Mouse (Mus musculus): ENCODE measurements around the gene Echdc2. TPM values are rescaled to one million over a fixed set of nuclear protein-coding genes. Genes with fewer than 3 reads are reported as not detected.

The Echdc2 gene
- total and polyA plus RNA-seq, 3 experiments = 45.5 to 54.3 (median 51.1) TPM

- Histone ChIP-seq H3K4me1 (ENCODE audit: control insufficient read depth in 1 of 2, insufficient read depth in 2 of 2) (peaks cover 0 to 4% of the 10 kb centered on the region in 2 experiments; a peak in 1 of 4 replicates), H3K9ac (ENCODE audit: insufficient read depth, low read depth) (no peak overlapping the region), H3K27ac (ENCODE audit: insufficient read depth, low read depth) (no peak overlapping the region), H3K9me3 (replicated peaks; ENCODE audit: low read length) (no peaks in the 10 kb centered on the region), H3K79me2 (replicated peaks; ENCODE audit: control insufficient read depth, extremely low read depth, insufficient read depth, poor library complexity, severe bottlenecking) (no peaks in the 10 kb centered on the region), H3K27me3 (replicated peaks) (peaks cover 12% of the 10 kb centered on the region), H3K4me3 (replicated peaks in 1 of 3; ENCODE audit: low read depth in 2 of 3, low read length in 2 of 3, poor library complexity in 1 of 3) (no peak overlapping the region), H3K36me3 (replicated peaks in 1 of 2; ENCODE audit: control insufficient read depth in 1 of 2, insufficient read depth in 1 of 2, low read length in 1 of 2) (no peaks in the 10 kb centered on the region), H3K4me2 (ENCODE audit: insufficient read depth, low read depth, poor library complexity, severe bottlenecking) (no peak overlapping the region)
- no peak for TF ChIP-seq ETS1 (conservative IDR thresholded peaks at IDR 0.05; ENCODE audit: low read depth, low read length)
- TF ChIP-seq MYC (IDR thresholded peaks at IDR 0.05; ENCODE audit: low read depth, low read length) = no peak
- no peak for TF ChIP-seq MAZ (IDR thresholded peaks at IDR 0.05; ENCODE audit: low read depth, low read length)
- TF ChIP-seq PAX5 (IDR thresholded peaks at IDR 0.05; ENCODE audit: low read length) = no peak
- TF ChIP-seq ELF1 (IDR thresholded peaks at IDR 0.05; ENCODE audit: low read depth, low read length) = no peak
- no peak for TF ChIP-seq MAX (IDR thresholded peaks at IDR 0.05; ENCODE audit: low read length)
- TF ChIP-seq POLR2AphosphoS2 (IDR thresholded peaks at IDR 0.05; ENCODE audit: low read depth, low read length) = no peak
- dilution Hi-C loops (cut with MboI; ENCODE audit: extremely low pct_ligation_motif_present, extremely low pct_unique_long_range_greater_than_20kb, low sequenced_read_pairs) = no loop called here
- in situ Hi-C loops (cut with MboI; ENCODE audit: low pct_ligation_motif_present, low pct_unique_long_range_greater_than_20kb, low sequenced_read_pairs) = no loop called here
- DNase-seq (ENCODE audit: extremely low read depth) = no peak
Measured at GRCm38 (mm10) chr4:108161936-108162335, 3.3 kb upstream of the Echdc2 start.

DNA sequence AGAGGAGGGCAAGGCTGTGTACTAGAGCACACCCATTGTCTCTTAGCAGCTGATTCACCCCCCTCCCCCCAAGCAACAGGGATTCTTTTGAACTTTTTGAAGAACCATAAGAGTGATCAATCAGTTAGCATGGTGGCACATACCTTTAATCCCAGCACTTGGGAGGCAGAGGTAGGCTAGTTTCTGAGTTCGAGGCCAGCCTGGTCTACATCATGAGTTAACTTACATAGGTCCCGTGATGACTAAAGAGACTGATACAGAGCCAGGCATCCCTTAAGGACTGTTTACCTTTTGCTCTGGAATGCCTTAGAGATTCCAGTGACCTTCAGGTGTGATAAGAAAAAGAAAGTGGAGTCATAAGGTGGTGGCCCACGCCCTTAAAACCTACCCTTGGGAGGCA is 1.9 kb upstream of the Echdc2 start:
- peaks cover 12% of the 10 kb centered on the region for H3K27me3 ChIP-seq (replicated peaks)
- no peaks in the 10 kb centered on the region for H3K9me3 ChIP-seq (replicated peaks; ENCODE audit: low read length)
- in situ Hi-C loops (cut with MboI; ENCODE audit: low pct_ligation_motif_present, low pct_unique_long_range_greater_than_20kb, low sequenced_read_pairs) (no loop called here), dilution Hi-C loops (cut with MboI; ENCODE audit: extremely low pct_ligation_motif_present, extremely low pct_unique_long_range_greater_than_20kb, low sequenced_read_pairs) (no loop called here)
- no peak overlapping the region for H3K4me2 ChIP-seq (ENCODE audit: insufficient read depth, low read depth, poor library complexity, severe bottlenecking)
- no peaks in the 10 kb centered on the region for H3K79me2 ChIP-seq (replicated peaks; ENCODE audit: control insufficient read depth, extremely low read depth, insufficient read depth, poor library complexity, severe bottlenecking)
- H3K4me1 ChIP-seq (ENCODE audit: control insufficient read depth in 1 of 2, insufficient read depth in 2 of 2) = peaks cover 0 to 4% of the 10 kb centered on the region in 2 experiments; a peak in 1 of 4 replicates
- H3K9ac ChIP-seq (ENCODE audit: insufficient read depth, low read depth) = no peak overlapping the region
- H3K4me3 ChIP-seq (replicated peaks in 1 of 3; ENCODE audit: low read depth in 2 of 3, low read length in 2 of 3, poor library complexity in 1 of 3) = no peak overlapping the region
- peaks cover 0 to 7% of the 10 kb centered on the region in 2 experiments for H3K36me3 ChIP-seq (replicated peaks in 1 of 2; ENCODE audit: control insufficient read depth in 1 of 2, insufficient read depth in 1 of 2, low read length in 1 of 2)
- DNase-seq (ENCODE audit: extremely low read depth) = no peak
- no peak overlapping the region for H3K27ac ChIP-seq (ENCODE audit: insufficient read depth, low read depth)
- TF ChIP-seq MEF2A (IDR thresholded peaks at IDR 0.05; ENCODE audit: borderline replicate concordance, low read depth, low read length) (no peak), GABPA (IDR thresholded peaks at IDR 0.05; ENCODE audit: insufficient replicate concordance, low read depth, low read length) (no peak), RCOR1 (conservative IDR thresholded peaks at IDR 0.05; ENCODE audit: low read depth, low read length) (no peak), PAX5 (IDR thresholded peaks at IDR 0.05; ENCODE audit: low read length) (no peak), MAZ (IDR thresholded peaks at IDR 0.05; ENCODE audit: low read depth, low read length) (no peak), POLR2A (IDR thresholded peaks at IDR 0.05; ENCODE audit: low read depth, low read length) (no peak), ELF1 (IDR thresholded peaks at IDR 0.05; ENCODE audit: low read depth, low read length) (no peak), USF1 (IDR thresholded peaks at IDR 0.05; ENCODE audit: low read depth, low read length) (no peak), CTCF (conservative IDR thresholded peaks at IDR 0.05 in 1 of 2, IDR thresholded peaks at IDR 0.05 in 1 of 2; ENCODE audit: low read depth in 2 of 2, low read length in 2 of 2) (no peak), RAD21 (IDR thresholded peaks at IDR 0.05; ENCODE audit: low read depth, low read length) (no peak), IRF4 (IDR thresholded peaks at IDR 0.05; ENCODE audit: low read depth, low read length) (no peak), POLR2AphosphoS2 (IDR thresholded peaks at IDR 0.05; ENCODE audit: low read depth, low read length) (no peak), ZC3H11A (IDR thresholded peaks at IDR 0.05; ENCODE audit: low read depth, low read length) (no peak), EP300 (IDR thresholded peaks at IDR 0.05; ENCODE audit: low read length) (no peak), ZNF384 (IDR thresholded peaks at IDR 0.05; ENCODE audit: low read depth, low read length) (no peak), HCFC1 (IDR thresholded peaks at IDR 0.05; ENCODE audit: low read depth, low read length) (no peak), USF2 (conservative IDR thresholded peaks at IDR 0.05; ENCODE audit: low read depth, low read length) (no peak), JUND (conservative IDR thresholded peaks at IDR 0.05; ENCODE audit: low read depth, low read length) (no peak)

Data from CH12.LX (cell line).